Mouse (Mus musculus): ENCODE results near the gene Dhx58. TPM values are rescaled to one million over a fixed set of nuclear protein-coding genes. Genes with fewer than 3 reads are reported as not detected.
A peak's percentile ranks its signal among the peaks of the same experiment; 100 is the strongest.

Dhx58 gene
- polyA plus RNA-seq, 1 experiment from 2014 or later: 2.7 TPM

DNA sequence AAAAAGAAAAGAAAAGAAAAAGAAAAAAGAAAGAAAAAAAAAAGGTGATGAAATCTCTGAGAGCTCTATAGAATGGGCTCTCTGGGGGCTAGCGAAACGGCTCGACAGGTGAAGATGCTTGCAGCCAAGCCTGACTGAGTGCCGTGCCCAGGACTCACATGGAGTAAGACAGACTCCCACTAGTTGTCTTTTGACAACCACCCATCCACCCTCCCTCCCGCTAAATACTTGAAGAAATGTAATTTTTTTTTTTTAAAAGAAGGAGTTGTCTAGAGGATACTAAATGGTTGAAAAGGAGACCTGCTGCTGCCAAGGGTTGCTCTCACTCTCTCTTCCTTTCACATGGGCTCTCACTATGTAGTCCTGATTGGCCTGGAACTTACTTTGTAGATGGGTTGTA, 34.7 kb upstream of the Dhx58 start:
- H3K27ac ChIP-seq (ENCODE audit: low read depth, low read length): peak overlapping the region; percentile 75
- H3K27me3 ChIP-seq (ENCODE audit: control insufficient read depth, insufficient read depth, low read length): no peaks in the 10 kb centered on the region
- peak overlapping the region; percentile 43 for H3K9ac ChIP-seq (replicated peaks; ENCODE audit: low read depth, low read length)
- H3K36me3 ChIP-seq (ENCODE audit: control insufficient read depth, insufficient read depth, low read length): 0 out of 2 replicates have a peak, but pooled peaks cover 9% of the 10 kb centered on the region
- WGBS: 19% methylated on average over 5 of the region's 5 CpGs
- H3K9me3 ChIP-seq (ENCODE audit: control insufficient read depth, low read length): no peaks in the 10 kb centered on the region
- peak; percentile 23; the same call in 1 of the 2 replicates for ATAC-seq (ENCODE audit: low read depth)
- peaks cover 17% of the 10 kb centered on the region for H3K4me1 ChIP-seq (ENCODE audit: control insufficient read depth, insufficient read depth, low read length)
- H3K4me3 ChIP-seq (ENCODE audit: low read depth, low read length): peak overlapping the region; percentile 66
- peak overlapping the region; percentile 59 for H3K4me2 ChIP-seq (ENCODE audit: low read depth, low read length)

DNA sequence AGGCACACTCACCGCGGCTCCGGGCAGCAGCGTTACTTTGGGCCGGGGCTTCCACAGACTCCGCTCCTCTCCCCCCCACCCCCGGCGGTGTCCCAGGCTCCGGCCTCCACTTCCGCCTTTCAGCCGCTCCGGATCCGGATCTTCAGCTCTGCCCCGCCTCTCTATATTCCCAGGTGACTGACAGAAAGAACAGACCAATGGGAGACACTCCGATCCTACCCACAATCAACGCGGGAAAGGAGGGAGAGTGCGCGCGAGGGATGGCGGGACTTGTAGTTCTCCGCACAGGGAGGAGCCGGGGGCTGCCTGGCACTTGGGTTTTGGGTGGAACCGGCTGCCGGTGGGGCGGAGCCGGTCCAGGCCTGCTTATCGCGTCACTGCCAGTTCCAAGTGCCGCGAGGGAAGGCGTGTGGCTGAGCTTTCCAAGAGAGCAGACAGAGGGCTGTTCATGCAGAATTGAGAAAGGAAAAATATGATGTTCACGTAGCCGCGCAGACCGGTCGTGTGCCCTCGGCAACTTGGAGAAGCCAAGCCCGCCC, 34.1 kb upstream of the Dhx58 start, which contains the start of gene Rab5c:
TSS of gene Rab5c (minus strand) at position 150 of the 539 bp plus-strand sequence.
- Histone ChIP-seq H3K27me3 (ENCODE audit: control insufficient read depth, insufficient read depth, low read length) (no peaks in the 10 kb centered on the region), H3K4me3 (ENCODE audit: low read depth, low read length) (peak within 1 kb of the TSS; percentile 66), H3K27ac (ENCODE audit: low read depth, low read length) (peak within 1 kb of the TSS; percentile 75), H3K9ac (replicated peaks; ENCODE audit: low read depth, low read length) (peak within 1 kb of the TSS; percentile 84), H3K9me3 (ENCODE audit: control insufficient read depth, low read length) (no peaks in the 10 kb centered on the region), H3K4me2 (ENCODE audit: low read depth, low read length) (peak within 1 kb of the TSS; percentile 78), H3K36me3 (ENCODE audit: control insufficient read depth, insufficient read depth, low read length) (0 out of 2 replicates have a peak, but pooled peaks cover 9% of the 10 kb centered on the region), H3K4me1 (ENCODE audit: control insufficient read depth, insufficient read depth, low read length) (peaks cover 17% of the 10 kb centered on the region)
- peak; percentile 98 for ATAC-seq (ENCODE audit: low read depth)
- under 1% methylated on average over 39 of the region's 39 CpGs for WGBS

DNA sequence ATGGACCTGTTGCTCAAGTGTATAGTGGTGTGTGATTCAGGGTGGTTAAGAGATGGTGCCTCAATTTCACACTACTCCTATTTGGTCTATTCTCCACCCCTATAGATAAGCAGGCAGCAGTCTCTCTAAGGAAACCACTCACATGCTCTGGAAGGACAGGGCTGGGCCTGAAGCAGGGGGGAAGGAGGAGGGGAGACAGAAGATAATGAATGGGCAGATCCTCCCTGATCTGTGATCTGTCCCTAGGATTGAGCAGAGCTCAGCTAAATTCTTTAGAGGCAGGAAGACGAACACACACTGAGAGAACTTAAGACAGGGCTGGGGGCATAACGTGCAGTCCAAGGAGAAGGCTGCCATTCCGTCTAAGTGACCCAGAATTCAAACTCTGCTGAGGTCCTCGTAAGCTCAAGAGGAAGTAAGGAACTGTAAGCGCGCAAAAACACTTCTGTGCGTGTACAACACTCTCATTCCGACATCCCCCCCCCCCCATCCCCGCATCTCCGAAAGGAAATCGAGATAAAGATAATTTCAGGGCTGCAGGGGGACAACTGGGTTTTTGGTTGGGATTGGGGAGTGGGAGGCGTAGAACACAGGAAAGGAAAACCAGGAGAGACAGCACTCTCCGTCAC, 33.1 kb upstream of the Dhx58 start:
- Histone ChIP-seq H3K36me3 (ENCODE audit: control insufficient read depth, insufficient read depth, low read length) (0 out of 2 replicates have a peak, but pooled peaks cover 9% of the 10 kb centered on the region), H3K4me3 (ENCODE audit: low read depth, low read length) (peak overlapping the region; percentile 66), H3K4me1 (ENCODE audit: control insufficient read depth, insufficient read depth, low read length) (peaks cover 17% of the 10 kb centered on the region), H3K9me3 (ENCODE audit: control insufficient read depth, low read length) (no peaks in the 10 kb centered on the region), H3K27me3 (ENCODE audit: control insufficient read depth, insufficient read depth, low read length) (no peaks in the 10 kb centered on the region), H3K27ac (ENCODE audit: low read depth, low read length) (peak overlapping the region; percentile 7; the same call in 1 of the 2 replicates), H3K4me2 (ENCODE audit: low read depth, low read length) (peak overlapping the region; percentile 78), H3K9ac (replicated peaks; ENCODE audit: low read depth, low read length) (peak overlapping the region; percentile 84)
- no peak for ATAC-seq (ENCODE audit: low read depth)
- WGBS: 2% methylated on average over 13 of the region's 13 CpGs

DNA sequence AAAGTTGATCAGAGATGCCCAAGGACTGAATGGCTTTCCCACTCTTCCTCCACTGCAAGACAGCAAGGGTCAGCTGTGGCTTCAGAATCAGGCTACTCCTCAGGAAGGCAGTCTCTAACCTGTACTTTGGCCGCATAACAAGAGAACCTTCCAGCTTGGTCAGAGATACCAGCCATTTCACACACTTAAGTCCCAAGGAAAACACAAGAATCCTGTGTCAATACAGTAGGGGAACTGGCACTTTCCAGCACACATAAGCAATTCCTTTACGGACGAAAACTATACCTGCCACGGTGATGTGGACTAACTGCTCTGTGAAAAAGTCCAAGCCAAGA, 32.6 kb upstream of the Dhx58 start:
- no peaks in the 10 kb centered on the region for H3K9me3 ChIP-seq (ENCODE audit: control insufficient read depth, low read length)
- no peak for ATAC-seq (ENCODE audit: low read depth)
- no peak overlapping the region for H3K27ac ChIP-seq (ENCODE audit: low read depth, low read length)
- H3K27me3 ChIP-seq (ENCODE audit: control insufficient read depth, insufficient read depth, low read length): no peaks in the 10 kb centered on the region
- WGBS: 94% methylated on average over 4 of the region's 4 CpGs
- peak overlapping the region; percentile 78 for H3K4me2 ChIP-seq (ENCODE audit: low read depth, low read length)
- 0 out of 2 replicates have a peak, but pooled peaks cover 8% of the 10 kb centered on the region for H3K36me3 ChIP-seq (ENCODE audit: control insufficient read depth, insufficient read depth, low read length)
- peaks cover 17% of the 10 kb centered on the region for H3K4me1 ChIP-seq (ENCODE audit: control insufficient read depth, insufficient read depth, low read length)
- H3K9ac ChIP-seq (replicated peaks; ENCODE audit: low read depth, low read length): no peak overlapping the region
- peak overlapping the region; percentile 66 for H3K4me3 ChIP-seq (ENCODE audit: low read depth, low read length)

DNA sequence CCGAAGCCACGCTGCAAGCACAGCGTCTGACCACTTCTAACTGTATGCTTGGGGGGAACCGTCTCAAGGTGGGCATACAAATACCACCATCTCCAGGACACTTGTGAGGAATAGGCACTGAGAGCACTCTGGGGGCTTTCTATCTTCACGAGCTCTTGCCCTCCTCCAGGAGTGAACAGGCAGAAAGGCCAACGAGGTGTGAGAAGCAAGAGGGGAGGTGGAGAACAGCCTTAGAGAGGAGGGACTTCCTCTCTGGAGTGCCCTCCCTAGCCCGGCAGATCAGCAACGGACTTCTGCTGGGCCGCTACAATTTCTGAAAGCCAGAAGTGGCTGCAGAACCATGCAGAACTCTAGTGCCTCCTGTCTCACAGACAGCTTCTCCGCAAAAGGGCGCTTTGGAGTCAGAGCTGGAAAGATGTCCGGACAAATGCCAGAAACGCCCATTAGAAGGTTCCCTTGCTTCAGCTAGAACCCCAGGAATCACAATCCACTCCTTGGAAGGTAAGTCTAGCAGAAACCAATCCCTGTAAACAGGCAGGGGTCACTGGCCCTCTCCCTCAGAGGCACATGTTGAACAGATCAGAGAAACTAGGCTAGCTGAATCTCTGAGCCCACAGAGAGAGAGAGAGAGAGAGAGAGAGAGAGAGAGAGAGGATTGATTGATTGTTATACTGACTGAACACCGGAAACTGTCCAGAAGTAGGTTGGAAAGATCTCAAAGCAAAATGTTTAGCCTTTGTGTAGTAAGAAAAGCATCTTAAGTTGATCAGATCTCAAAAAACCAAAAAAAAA, 32.1 kb upstream of the Dhx58 start:
- H3K36me3 ChIP-seq (ENCODE audit: control insufficient read depth, insufficient read depth, low read length): 0 out of 2 replicates have a peak, but pooled peaks cover 3% of the 10 kb centered on the region
- H3K9ac ChIP-seq (replicated peaks; ENCODE audit: low read depth, low read length): no peak overlapping the region
- peak overlapping the region; percentile 78; the same call in 1 of the 2 replicates for H3K4me2 ChIP-seq (ENCODE audit: low read depth, low read length)
- H3K9me3 ChIP-seq (ENCODE audit: control insufficient read depth, low read length): no peaks in the 10 kb centered on the region
- no peak for ATAC-seq (ENCODE audit: low read depth)
- 80% methylated on average over 14 of the region's 14 CpGs for WGBS
- H3K27me3 ChIP-seq (ENCODE audit: control insufficient read depth, insufficient read depth, low read length): no peaks in the 10 kb centered on the region
- no peak overlapping the region for H3K27ac ChIP-seq (ENCODE audit: low read depth, low read length)
- peaks cover 17% of the 10 kb centered on the region for H3K4me1 ChIP-seq (ENCODE audit: control insufficient read depth, insufficient read depth, low read length)
- H3K4me3 ChIP-seq (ENCODE audit: low read depth, low read length): no peak overlapping the region; the same call in 1 of the 2 replicates

DNA sequence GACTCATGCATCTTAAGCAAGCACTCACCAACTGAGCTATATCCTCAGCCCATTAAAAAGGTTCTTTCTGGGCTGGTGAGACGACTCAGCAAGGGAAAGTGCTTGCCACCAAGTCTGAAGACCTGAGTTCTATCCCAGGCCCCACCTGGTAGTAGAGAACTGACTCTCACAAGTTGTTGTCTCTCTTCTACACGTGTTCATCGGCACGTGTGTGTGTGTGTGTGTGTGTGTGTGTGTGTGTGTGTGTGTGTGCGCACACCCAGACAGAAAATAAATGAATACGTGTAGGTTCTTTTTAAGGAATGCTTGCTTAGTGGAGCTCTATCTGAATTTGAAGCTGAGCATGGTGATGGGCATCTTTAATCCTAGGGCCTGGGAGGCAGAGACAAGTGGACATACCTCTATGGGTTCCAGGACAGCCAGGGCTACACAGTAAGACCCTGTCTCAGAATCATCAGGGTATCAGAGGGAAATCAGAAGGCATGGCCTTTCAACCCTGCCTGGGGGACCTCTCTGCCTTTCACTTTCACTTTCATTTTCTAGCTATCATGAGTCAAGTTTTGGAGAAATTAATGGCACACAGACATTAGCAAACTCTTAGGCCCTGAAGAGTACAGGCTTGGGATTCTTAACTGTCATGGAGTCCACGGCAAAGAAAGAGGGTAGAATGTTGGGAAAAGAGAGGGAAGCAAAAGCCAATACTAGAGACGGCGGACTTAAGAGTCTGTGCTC, 31.2 kb upstream of the Dhx58 start:
- ATAC-seq (ENCODE audit: low read depth): no peak
- Histone ChIP-seq H3K4me1 (ENCODE audit: control insufficient read depth, insufficient read depth, low read length) (peaks cover 17% of the 10 kb centered on the region), H3K4me3 (ENCODE audit: low read depth, low read length) (no peak overlapping the region), H3K4me2 (ENCODE audit: low read depth, low read length) (peak overlapping the region; percentile 1; the same call in 1 of the 2 replicates), H3K27ac (ENCODE audit: low read depth, low read length) (no peak overlapping the region), H3K9ac (replicated peaks; ENCODE audit: low read depth, low read length) (no peak overlapping the region), H3K36me3 (ENCODE audit: control insufficient read depth, insufficient read depth, low read length) (no peaks in the 10 kb centered on the region), H3K27me3 (ENCODE audit: control insufficient read depth, insufficient read depth, low read length) (no peaks in the 10 kb centered on the region), H3K9me3 (ENCODE audit: control insufficient read depth, low read length) (no peaks in the 10 kb centered on the region)
- WGBS: 95% methylated on average over 9 of the region's 9 CpGs

DNA sequence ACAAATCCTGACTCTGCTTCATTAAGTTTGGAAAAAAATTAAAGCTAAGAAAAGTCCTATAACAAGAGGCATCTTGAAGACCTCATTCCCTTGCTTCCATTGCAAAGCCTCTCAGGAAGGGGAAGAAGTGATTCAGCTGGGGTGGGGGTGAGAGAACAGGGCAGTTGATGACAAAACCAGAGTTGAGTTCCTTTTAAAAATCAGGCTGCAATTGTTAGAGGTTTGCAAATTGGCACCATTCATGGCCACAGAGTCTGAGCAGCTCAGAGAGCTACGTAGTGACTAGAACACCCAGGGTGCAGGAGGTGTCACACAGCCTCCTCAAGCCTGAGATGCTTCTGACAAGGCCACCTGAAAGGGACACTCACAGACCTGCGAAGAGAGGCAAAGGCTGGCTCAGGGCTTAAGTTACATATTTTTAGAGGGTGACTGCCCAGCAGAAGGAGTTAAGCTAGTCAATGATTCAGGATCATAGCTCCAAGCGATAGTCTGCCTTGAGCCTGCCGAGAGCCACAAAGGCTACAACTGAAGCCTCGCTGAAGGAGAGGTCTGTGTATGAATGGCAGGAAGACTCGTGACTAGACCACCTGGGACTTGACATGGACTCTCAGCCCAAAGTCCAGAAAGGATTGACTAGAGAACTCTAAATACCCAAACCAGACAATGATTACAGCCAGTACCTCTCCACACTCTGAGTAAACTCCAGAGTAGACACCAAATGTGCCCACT, 26.6 kb upstream of the Dhx58 start:
- ATAC-seq (ENCODE audit: low read depth): no peak
- Histone ChIP-seq H3K9ac (replicated peaks; ENCODE audit: low read depth, low read length) (no peak overlapping the region), H3K4me2 (ENCODE audit: low read depth, low read length) (no peak overlapping the region), H3K36me3 (ENCODE audit: control insufficient read depth, insufficient read depth, low read length) (0 out of 2 replicates have a peak, but pooled peaks cover 3% of the 10 kb centered on the region), H3K4me3 (ENCODE audit: low read depth, low read length) (no peak overlapping the region), H3K4me1 (ENCODE audit: control insufficient read depth, insufficient read depth, low read length) (no peaks in the 10 kb centered on the region), H3K27me3 (ENCODE audit: control insufficient read depth, insufficient read depth, low read length) (no peaks in the 10 kb centered on the region), H3K27ac (ENCODE audit: low read depth, low read length) (no peak overlapping the region), H3K9me3 (ENCODE audit: control insufficient read depth, low read length) (no peaks in the 10 kb centered on the region)
- WGBS: 91% methylated on average over 6 of the region's 6 CpGs

DNA sequence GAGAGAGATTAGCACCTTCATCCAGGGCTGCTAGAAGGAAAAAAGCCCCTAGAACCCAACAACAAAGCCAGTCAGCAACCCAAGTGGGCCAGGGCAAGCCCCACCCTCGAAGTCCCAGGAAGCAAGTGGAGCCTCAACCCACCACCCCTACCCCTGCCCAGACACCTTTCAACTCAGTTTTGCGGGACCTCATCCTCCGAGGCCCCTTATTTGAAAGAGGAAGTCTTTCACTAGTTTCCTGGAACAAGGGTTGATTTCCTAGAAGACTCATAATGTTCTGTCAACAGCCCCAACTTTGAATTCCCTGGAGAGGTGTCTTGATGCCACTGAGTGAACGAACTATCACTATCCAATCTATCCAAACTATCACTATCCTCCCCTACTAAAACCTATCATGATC, 25.9 kb upstream of the Dhx58 start:
- Histone ChIP-seq H3K27me3 (ENCODE audit: control insufficient read depth, insufficient read depth, low read length) (no peaks in the 10 kb centered on the region), H3K9me3 (ENCODE audit: control insufficient read depth, low read length) (no peaks in the 10 kb centered on the region), H3K9ac (replicated peaks; ENCODE audit: low read depth, low read length) (no peak overlapping the region), H3K4me3 (ENCODE audit: low read depth, low read length) (no peak overlapping the region), H3K27ac (ENCODE audit: low read depth, low read length) (no peak overlapping the region), H3K4me1 (ENCODE audit: control insufficient read depth, insufficient read depth, low read length) (no peaks in the 10 kb centered on the region), H3K36me3 (ENCODE audit: control insufficient read depth, insufficient read depth, low read length) (0 out of 2 replicates have a peak, but pooled peaks cover 3% of the 10 kb centered on the region), H3K4me2 (ENCODE audit: low read depth, low read length) (no peak overlapping the region)
- WGBS: 94% methylated on average over 4 of the region's 4 CpGs
- ATAC-seq (ENCODE audit: low read depth): no peak

Data from neural tube, embryonic 14.5 days (tissue).